Mouse (Mus musculus): ENCODE measurements around the gene Zscan2.

GRCm38 (mm10) chr7:80897721-80898120 is 37.0 kb downstream of the Zscan2 start:
- TF ChIP-seq POLR2AphosphoS5 (IDR thresholded peaks at IDR 0.05; ENCODE audit: insufficient replicate concordance, low read depth, low read length), result no peak
- TF ChIP-seq CTCF (IDR thresholded peaks at IDR 0.05; ENCODE audit: low read depth, low read length), result no peak
- TF ChIP-seq GATA1 (IDR thresholded peaks at IDR 0.05; ENCODE audit: borderline replicate concordance, low read length), result no peak
- no peak for TF ChIP-seq GATA2 (IDR thresholded peaks at IDR 0.05; ENCODE audit: borderline replicate concordance, low read depth, low read length)
- no peak for TF ChIP-seq TAL1 (conservative IDR thresholded peaks at IDR 0.05; ENCODE audit: low read depth, low read length)
